Mouse (Mus musculus) lung, postnatal 25 days (tissue): ENCODE measurements at regions not wholly inside any gene's neighbourhood (a gene's known extent, or its start where the extent isn't known, plus 50 kb on each side); places are given as distances from the start of the nearest gene placed in this dataset.

ENCODE experiments used
- DNase-seq: peaks from one replicate; pipeline ENCODE4 v3.0.0; 2022; ENCODE audit warnings: low spot score

DNA sequence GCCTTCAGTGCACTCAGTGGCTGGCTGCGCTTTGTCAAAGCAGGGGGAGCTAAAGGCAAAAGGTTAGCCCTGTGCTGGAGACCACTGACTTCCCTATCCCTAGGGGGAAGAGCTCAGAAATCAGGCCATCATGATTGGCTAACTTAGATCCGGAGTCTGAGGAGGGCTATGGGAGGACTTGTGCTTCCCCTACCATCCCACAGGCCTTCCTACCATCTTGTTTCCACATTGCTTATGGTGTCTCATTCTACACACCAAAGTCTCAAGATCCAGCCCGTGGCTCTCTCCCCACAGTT lies 72.9 kb upstream of the 1700024P04Rik start:
- DNase-seq = no peak

- no peak for DNase-seq
Observed at GRCm38 (mm10) chr13:99056432-99057292, 72.3 kb upstream of the 1700024P04Rik start.

DNA sequence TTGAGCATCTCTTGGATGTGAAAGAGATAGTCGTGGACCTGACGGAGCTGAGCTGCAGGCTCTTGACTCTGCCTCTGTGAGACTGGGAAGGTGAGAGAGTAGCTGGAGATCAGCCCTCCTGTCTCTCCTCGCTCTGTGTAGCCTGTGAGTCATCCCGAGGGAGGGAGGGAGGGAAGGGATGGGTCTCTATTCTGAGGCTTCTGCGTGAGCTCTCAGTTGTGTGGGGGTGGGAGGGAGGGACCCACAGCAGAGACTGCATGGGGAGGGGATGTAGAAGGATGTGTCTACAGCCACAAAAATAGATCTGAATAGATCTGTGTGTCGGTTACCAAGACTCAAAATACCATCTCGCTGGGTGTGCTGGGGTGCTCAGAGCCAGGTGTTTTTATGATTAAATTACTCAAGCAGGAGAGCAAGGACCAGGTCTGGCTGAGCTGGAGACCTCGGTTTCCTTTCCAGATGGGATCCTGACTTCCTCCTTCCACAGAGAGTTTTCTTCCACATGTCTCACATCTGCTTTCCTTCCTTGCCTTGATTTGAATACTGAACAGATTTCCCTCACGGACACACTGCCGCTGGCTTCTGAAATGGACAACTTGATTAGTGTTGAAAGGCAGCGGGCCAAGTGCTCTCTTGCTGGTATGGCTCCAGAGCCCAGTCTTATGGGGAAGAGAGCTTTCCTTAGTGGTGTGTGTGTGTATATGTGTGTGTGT lies 71.4 kb upstream of the 1700024P04Rik start:
- DNase-seq = no peak

GRCm38 (mm10) chr13:99052076-99052475 lies 67.7 kb upstream of the 1700024P04Rik start:
- no peak for DNase-seq

DNA sequence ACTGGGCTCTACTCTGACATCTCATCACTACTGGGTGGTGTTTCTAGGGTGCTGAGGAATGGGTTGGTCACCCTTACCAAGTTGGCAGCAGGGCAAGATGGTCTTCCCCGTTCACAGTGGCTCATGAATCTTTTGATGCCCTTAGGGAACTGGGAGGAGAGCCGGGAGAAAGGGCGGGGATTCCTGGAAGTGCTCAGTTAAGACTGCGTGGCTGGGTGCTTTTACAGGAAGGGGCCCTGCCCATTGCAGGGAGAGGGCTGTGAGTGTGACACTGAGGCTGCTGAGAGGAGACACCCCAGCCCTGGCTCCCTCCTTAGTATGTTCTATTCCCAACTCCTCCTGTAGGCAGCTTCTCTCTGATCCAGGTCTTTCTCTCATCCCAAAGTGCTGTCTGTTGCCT lies 65.3 kb upstream of the 1700024P04Rik start:
- DNase-seq = no peak

DNA sequence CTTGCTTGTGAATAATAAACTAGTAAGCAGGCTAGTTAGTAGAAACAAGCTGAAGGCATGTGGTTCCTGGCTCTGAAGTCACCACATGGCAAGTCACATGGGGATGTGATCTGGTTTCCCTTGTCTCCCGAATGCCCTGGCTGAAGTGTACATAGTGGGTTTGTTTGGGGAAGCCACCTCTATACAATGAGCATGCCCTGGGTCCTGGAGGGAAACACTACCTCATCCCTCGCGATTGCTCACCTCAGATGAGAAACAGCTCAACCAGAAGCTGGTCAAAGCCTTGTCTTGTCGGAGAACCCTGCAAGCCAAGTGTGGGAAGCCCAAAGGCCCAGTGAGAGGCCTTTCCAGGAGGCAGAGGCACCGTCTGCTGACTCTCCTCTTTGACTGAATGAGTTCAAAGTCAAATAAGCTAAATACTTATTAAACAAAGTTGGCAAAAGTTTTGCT lies 64.3 kb upstream of the 1700024P04Rik start:
- no peak for DNase-seq

GRCm38 (mm10) chr13:99047219-99047618 lies 62.9 kb upstream of the 1700024P04Rik start:
- no peak for DNase-seq

- DNase-seq = no peak
Observed at GRCm38 (mm10) chr13:99046737-99047136, 62.4 kb upstream of the 1700024P04Rik start.

DNA sequence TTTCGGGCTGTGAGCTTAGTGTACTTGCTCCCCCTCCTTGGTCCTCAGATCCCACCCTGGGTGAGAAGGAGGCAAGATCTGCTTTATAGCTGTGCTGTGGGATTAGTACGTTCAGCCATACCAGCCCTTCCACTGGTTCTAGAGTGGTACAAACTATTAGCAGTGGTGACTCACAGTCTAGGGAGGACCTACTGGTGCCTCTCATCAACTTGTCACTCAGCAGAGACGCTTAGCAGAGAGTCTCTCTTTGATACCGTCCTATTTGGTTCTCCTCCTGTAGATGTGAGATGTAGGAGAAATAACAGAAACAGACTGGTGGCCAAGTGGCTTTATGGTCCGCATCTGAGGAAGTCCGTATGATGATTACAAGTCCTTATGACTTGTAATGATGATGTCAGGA lies 57.7 kb upstream of the 1700024P04Rik start:
- no peak for DNase-seq

- no peak for DNase-seq
Observed at GRCm38 (mm10) chr13:99041256-99041655, 56.9 kb upstream of the 1700024P04Rik start.

DNA sequence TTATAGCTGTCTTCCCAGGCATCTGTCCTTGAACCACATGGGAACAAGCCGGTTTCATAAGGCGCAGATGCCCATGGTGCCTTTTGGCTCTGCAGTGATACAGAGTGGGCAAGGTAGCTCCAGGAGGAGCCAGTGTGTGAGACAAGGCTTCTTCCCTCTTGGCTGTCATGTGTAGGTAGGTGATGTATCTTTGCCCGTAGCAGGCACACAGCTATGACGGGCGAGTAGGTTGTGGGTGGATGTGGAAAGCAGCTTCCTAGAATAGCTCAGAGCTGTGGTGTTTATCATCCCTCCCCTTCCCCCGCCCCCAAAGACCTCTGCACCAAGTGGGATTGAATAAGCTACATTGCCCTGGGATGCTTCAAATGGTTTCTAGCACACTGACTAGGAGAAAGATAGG lies 56.5 kb upstream of the 1700024P04Rik start:
- no peak for DNase-seq

DNA sequence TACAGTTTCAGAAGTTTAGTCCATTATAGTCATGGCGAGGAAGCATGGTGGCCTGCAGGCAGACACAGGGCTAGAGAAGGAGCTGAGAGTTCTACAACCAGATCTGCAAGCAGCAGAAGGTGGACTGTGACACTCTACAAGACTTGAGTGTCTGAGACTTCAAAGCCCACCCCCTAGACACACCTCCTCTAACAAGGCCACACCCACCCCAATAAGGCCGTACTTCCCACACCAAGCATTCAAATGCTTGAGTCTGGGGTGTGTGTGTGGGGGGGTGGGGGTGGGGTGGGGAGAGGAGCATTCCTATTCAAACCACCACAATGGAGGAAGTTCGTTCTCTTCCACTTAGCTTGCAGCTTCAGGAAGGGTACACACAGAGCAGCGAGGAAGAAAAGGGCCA lies 55.8 kb upstream of the 1700024P04Rik start:
- DNase-seq = no peak

- DNase-seq = no peak
Observed at GRCm38 (mm10) chr13:99039063-99039385, 54.7 kb upstream of the 1700024P04Rik start.

GRCm38 (mm10) chr13:99038198-99039062 lies 54.1 kb upstream of the 1700024P04Rik start:
- DNase-seq = no peak

- no peak for DNase-seq
Observed at GRCm38 (mm10) chr13:99037131-99037530, 52.8 kb upstream of the 1700024P04Rik start.
